Mouse (Mus musculus): ENCODE measurements at regions not wholly inside any gene's neighbourhood (a gene's known extent, or its start where the extent isn't known, plus 50 kb on each side); places are given as distances from the start of the nearest gene placed in this dataset.

DNA sequence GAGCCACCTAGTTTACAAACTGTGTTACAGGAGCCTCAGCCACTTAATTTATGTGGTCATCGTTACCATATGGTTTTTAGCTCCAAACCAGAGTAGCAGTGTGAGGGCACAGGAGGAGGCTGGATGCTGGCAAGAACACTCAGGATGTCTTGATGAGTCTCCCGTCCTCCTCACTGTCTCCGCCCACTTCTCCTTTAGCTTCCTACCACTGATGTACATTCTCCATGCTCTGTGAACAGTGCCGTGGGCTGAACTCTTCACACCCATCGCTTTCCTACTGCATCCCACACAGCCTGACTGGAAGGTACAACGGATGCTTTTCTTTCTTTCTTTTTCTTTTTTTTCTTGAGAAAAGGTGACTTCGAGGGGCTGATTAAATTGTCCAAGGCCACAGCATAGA lies 122.5 kb upstream of the Igfbp7 start:
- ChIA-PET POLR2A (no interaction called here), CTCF (no interaction called here)

DNA sequence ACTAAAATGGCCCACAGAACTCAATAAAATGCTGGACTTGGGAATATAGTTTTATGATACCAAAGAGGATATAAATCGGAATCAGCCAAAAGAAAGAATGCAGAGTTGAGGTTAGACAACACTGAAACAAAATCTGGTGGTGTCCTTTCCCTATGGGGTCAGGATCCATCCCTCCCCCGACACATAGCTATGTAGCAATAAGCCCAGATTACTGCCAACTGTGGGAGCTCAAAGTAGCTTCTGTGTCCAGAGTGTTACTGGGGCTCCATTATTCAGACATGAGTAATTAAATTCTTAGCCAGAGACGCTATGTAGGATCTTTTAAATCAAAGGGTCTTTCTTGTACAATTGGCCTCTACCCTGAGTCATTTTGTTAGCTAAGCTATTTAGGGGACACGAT lies 109.4 kb upstream of the Igfbp7 start:
- ChIA-PET POLR2A (no interaction called here), CTCF (no interaction called here)

DNA sequence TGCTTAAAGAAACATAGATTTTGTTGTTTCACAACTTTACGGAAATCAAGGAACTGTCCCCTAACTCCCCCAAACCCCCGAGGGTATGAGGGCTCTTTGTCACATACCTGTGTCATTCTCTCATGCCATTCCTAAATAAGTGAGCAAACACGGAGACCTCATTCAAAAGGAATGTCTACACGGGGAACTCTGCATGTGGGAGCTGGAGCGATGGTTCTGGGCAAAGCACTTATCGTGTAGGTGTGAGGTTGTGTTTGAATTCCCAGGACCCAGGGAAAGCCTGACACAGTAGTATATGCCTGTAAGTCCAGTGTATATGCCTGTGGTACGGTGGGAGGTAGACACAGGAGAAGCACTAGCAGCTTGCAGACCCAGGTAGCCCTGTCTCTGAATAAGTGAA lies 107.6 kb upstream of the Igfbp7 start:
- CTCF ChIA-PET, result no interaction called here
- POLR2A ChIA-PET, result no interaction called here

DNA sequence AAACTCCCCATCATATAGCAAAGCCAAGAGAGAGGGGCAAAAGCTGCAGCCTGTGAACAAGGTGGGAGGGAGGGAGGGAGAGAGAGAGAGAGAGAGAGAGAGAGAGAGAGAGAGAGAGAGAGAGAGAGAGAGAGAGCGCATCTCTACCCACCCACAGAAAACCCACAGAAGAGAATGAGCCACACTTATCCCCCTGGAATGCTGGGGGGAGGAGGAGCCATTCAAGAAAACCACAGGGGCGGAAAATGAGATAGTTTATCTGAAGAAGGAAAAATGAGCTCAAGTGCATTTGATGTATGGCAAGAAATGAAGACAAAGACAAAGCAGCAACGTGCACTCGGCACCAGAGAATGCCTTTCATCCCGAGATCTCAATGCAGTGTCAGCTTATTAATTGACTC lies 94.8 kb upstream of the Igfbp7 start:
- POLR2A ChIA-PET, result no interaction called here
- CTCF ChIA-PET, result no interaction called here

DNA sequence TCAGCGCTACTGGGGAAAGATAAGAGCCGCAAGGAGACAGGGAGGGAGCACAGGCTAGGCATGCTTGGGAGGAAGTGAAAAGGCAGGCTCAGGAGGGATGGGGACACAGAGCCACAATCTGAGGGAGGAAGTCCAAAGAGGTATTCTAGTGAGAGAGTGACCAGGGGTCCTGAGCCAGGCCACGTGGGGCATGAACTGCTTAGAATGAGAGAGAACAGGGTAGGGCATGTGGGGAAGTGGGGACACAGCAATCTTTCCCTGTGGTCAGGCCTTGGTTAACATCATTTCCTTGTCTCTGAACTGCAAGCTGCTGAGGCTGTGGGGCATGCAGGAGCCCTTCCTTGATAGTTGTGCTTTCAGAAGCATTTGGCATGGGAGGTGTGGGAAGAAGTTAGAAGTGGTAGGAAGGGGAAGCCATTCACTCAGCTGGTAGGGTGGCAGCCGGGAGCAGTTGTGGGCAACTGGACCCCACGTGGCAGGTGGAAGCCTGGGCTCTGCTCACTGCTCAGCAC lies 92.2 kb upstream of the Igfbp7 start:
- ChIA-PET CTCF (no interaction called here), POLR2A (no interaction called here)

DNA sequence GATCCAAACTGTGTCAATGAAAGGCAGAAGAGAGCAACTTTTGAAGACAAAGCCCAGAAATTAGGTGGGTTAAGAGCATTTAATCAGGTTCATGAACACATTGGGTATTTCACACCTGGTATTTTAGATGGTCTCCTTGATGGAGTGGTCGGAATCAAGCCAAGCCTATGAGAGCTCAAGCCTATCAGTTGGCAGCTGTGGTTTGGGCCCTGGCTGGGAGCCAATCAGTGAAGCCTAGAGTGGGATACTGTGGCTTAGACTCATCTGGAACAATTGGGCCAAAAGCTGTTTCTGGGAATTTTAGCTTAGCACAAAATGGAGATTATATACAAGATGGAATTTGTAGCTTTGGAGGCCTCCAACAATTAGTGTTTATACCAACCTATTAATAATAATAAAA lies 86.8 kb upstream of the Igfbp7 start:
- CTCF ChIA-PET, result no interaction called here
- POLR2A ChIA-PET, result no interaction called here

DNA sequence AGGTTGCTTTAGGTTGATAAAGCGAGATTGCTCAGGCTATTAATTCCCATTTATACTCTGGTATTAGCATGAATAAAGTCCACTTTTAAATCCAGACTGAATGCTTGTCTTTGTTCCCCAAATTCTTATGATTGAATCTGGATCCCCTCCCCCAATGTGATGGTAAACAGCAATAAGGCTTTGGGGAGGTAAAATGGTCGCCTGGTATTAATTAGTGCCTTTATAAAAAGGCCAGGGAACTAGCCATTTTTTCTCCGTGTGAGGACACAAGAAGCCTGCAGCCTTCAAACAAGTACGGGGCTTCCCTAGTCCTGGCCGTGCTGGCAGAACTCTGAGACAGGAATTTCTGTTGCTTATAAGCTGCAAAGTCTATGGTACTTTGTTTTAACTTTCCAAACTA lies 81.1 kb upstream of the Igfbp7 start:
- ChIA-PET CTCF (no interaction called here), POLR2A (no interaction called here)

DNA sequence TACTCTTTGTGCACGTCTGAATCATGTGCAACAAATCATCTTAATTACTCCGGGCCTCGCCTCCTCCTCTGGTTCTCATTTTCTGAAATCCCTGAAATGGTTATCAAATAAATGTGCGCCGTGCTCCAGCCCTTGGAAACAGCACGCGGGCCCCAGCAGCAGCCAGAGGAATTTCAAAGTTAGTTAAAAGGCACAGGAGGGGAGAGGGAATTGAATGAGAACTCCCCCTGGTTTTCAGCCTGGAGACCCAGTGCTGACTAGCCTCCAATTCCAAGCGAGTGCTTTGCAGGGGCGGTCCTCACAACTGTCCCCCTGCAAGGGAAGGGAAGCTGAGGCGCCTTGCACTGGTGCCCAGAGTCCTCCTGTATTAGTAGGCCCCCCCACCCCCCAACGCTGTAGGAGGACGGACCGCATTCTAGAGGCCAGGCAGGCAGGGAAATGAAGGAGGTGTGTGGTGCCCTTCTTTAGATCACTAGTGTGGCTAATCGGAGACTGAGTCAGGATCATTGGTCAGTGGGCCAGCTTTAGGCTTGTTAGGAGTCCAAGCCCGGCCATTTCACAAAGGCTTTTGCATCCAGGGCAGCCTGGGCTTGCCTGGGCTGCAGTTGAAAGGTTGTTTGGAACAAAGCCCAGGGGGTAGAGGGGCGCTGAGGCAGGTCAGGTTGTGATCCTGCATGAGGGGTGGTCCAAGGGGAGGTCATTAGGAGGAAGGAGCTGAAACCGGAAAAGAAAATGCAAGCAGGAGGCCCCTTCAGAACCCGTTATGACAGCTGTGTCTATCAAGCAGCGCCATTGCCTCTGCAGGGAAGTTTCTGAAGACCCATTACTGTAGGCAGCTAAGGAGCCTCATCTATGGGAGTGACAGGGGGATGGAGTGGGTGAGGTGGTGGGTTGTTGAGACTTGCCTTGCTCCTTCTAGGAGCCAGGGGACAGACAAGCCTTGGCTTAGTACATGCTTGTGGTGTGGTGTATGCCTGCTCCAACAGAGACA lies 80.3 kb upstream of the Igfbp7 start:
- ChIA-PET POLR2A (no interaction called here), CTCF (no interaction called here)

DNA sequence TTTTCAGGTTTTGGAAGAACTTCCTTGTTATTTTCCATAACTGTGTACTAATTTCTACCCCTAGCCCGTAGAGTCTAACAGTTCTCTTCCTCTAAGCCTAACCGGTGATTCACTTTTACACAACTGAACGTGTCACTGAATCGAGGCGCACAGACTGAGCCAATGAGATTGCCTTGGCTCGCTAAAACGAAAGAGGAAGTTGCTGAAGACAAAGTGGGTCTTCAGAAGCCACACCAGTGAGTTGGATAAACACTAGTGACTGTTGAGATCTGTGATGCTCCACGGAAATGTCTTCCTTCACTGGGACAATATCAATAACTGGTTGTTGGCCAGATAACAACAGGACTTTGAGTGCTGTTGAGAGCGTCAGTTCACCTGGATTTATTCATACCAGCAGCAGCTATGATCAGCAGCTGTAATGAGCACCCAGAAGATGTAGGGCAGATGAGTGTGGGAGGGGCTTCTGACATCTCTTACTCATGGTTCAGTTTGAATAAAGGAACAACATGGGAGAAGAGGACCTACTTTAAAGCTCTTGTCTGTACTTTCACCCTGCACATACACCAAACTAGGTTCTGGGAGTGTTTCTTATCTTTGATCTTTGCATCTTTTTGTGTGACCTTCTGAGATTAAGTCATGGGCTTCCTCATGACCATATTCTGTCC lies 75.3 kb upstream of the Igfbp7 start:
- ChIA-PET POLR2A (no interaction called here), CTCF (interaction anchor here in 1 of 4 experiments (0.7 kb wide), 1 partner anchor 15 kb away, joined by 3 read pairs; no protein-coding TSS in a partner anchor)

DNA sequence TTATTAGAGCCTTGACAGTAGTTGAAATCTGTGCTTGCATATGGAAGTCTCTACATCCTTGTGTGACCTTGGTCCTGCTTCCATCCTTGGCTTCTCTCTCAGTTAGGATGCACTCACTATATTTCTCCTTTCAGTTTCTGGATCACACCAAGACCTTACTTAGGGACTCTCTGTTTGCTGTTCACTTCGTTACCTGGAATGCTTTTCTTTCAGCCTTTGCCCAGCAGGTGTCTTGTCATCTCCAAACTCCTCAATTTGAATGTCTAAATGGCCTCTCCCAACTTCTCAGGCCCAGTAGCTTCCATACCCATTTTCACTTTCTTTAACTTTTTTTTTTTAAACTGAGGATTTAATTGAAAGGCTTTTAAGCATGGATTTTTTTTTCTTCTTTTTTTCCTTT lies 74.0 kb upstream of the Igfbp7 start:
- POLR2A ChIA-PET, result interaction anchor here in 1 of 4 experiments (0.6 kb wide), 1 partner anchor 16 kb away, joined by 5 read pairs; no protein-coding TSS in a partner anchor

DNA sequence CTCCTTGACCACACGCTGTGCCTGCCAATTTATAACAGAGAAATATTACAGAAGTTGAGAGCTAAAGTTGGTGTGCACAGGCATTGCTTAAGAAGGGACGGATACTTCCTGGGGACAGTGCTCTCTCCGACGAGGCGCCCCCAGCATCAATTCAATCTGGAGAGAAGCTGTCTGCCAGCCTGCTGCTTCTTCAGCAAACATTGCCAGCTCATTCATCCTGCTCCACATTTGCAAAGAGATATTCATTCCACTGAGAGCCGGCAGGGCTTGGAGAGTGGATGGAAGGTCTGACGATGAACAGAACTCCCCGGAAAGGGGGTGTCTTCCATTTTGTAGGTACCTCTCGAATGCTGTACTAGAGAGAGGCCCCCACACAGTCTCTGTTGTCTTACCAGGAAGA lies 70.0 kb upstream of the Igfbp7 start:
- CTCF ChIA-PET, result interaction anchor here in 2 of 4 experiments (0.7 kb wide), 2 partner anchors 233 to 284 kb away, joined by 3 to 8 read pairs; no protein-coding TSS in a partner anchor
- POLR2A ChIA-PET, result no interaction called here

More for the DNA sequence above, 74.0 kb upstream of the Igfbp7 start:
- CTCF ChIA-PET, result no interaction called here

DNA sequence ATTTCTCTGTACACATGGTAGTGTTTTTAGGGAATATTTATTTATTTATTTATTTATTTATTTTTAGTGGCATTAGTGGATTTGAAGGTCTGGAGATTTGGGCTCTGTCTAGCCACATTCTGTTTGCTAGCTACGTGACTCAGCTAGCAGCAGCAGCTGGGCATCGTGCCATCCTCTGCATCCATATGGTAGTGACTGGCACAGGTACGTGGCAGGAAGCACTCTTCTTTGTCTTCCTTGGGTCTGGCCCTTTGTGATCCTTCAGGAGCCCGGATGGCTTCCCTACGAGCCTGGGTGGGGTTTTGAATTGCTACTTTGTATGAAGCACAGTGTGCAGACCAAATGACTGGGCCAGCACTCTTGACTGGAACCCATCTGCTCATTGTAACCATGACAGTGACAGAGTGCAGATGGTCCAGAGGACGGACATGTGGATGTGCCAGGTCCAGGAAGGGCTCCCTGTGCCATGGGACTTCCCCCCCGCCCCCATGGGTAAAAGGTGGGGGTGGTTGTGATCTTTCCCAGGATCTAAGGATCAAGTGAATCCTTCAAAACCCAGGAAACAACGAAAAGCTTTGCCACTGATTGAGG lies 66.2 kb upstream of the Igfbp7 start:
- CTCF ChIA-PET, result interaction anchor here in 1 of 4 experiments (0.8 kb wide), 1 partner anchor 14 kb away, joined by 3 read pairs; no protein-coding TSS in a partner anchor

DNA sequence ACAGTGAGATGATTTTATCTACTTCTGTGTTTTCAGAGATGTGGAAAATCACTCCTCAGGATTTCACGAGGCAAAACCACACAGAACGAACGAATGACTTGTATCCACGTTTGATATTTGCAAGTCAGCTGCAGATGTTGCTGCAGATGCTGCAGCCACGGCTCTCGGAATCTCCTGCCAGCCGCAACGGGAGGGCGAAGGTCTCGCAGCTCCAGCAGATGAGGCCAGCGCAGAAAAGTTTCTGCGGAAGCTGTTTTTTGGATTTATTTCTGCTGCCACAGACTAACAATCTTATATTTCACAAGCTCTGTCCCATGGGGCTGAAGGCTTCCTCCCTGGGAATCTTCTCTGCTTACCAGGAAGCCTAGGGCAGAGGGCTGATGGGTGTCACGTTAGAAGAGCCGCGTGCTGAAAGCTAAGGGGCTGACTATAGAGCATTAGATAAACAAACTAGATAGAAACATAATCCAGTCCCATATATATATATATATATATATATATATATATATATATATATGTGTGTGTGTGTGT lies 61.5 kb upstream of the Igfbp7 start:
- POLR2A ChIA-PET, result no interaction called here
- CTCF ChIA-PET, result interaction anchor here in 3 of 4 experiments (0.6 kb wide), 3 partner anchors 184 to 270 kb away, joined by 3 to 6 read pairs (median 5); no protein-coding TSS in a partner anchor

More for the DNA sequence above, 66.2 kb upstream of the Igfbp7 start:
- POLR2A ChIA-PET, result no interaction called here

DNA sequence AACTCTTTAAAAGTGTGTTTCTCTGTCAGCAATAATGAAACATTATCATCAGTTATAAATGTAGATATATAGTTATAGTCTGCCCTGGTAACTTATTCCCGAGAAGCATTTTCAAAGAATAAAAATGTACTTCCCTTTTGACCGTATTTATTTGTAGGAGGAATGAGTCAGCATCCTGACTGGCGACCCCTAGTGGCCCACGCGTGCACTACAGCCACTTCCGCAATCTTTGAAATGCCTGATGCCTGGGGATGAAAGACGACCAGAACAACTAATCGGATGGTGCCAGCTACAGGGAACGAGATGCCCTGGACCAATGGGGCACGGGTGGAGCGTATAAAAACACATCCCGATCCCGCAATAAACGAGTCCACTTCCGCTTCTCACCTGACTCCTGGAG lies 60.6 kb upstream of the Igfbp7 start:
- CTCF ChIA-PET, result interaction anchor here in 3 of 4 experiments (0.6 to 0.7 kb wide), 3 partner anchors 14 to 269 kb away, joined by 3 to 6 read pairs (median 5); no protein-coding TSS in a partner anchor
- POLR2A ChIA-PET, result interaction anchor here in 1 of 4 experiments (1.1 kb wide), 1 partner anchor 158 kb away, joined by 3 read pairs; the partner anchor contains the start of gene Polr2b

DNA sequence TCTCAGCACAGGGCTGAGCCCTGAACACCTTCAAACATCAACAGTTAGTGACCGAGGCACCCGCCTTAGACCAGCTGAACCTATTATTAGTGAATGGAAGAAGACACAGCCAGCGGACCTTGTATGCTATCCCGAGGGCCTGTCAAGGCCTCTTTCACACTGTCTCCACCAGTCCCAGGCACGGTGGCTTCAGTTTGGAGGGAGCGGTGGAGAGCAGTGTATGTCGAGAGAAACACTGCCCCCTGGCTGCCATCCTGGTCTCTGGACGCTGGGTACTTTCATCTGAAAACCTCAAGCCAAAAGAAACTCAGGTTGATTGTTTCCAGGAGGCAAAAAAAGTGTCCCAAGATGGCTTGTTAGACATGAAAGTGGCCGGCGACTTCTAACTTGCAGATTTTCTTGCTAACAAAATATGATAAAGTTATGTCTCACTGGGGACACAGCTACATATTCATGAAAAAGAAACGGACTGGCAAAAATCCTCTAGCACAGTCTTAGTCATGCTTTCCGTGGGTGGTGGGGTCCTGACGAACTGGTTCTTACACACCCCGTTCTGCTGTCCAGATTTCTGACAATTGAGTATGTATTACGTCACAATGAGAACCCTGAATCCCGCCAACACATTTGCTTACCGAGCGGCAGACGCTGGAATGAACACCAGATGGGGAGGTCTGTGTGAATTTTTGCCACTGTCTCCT lies 57.2 kb upstream of the Igfbp7 start:
- POLR2A ChIA-PET, result interaction anchor here in 1 of 4 experiments (1.1 kb wide), 1 partner anchor 192 kb away, joined by 3 read pairs; no protein-coding TSS in a partner anchor

DNA sequence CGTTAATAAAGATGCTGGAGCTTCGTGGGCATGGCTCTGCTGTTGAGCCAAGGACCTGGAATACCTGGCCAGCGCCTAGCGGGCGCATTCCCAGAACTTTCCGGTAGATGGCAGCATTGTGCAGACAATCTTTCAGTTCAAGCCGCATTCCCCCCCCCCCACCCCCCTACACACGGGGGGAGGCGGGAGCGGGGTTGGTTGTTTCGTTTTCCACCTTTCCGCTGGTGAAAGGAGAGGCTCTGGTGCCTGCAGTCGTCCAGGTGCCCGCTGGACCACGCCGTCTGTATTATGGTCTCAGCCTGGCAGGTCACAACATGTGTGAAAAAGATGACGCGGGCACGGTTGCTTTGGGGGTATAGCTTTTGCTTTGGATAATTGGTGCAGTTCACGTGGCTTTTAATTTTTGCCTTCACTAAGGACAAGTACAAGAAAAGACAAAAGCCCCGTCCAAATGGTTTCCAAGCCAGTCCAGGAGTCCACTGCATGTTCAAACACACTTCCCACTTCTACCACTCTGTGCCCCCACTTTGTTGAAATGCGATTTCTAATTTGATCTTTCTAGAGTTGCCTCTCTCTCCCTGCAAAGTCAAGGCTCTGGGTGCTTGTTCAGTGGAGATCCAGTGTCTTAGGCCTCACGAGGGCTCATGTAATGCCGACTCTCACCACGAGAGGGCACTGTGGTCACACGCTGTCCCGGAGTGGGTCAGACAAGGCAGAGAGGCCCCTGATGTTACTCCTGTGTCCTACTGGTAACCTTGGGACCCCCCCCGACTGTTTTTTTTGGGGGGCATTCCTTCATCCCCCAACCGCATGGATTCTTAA lies 52.3 kb upstream of the Igfbp7 start:
- ChIA-PET POLR2A (interaction anchor here in 1 of 4 experiments (0.8 kb wide), 1 partner anchor 110 kb away, joined by 3 read pairs; no protein-coding TSS in a partner anchor), CTCF (interaction anchor here (0.6 to 1.7 kb wide), 37 partner anchors 8 to 1423 kb away, joined by 3 to 8 read pairs (median 3); no protein-coding TSS in a partner anchor)

More for the DNA sequence above, 57.2 kb upstream of the Igfbp7 start:
- CTCF ChIA-PET, result interaction anchor here in 1 of 4 experiments (1.0 to 1.1 kb wide), 2 partner anchors 110 to 201 kb away, joined by 3 to 4 read pairs; no protein-coding TSS in a partner anchor
